Mouse (Mus musculus): Measurements from ENCODE around the gene Bcl7b.

GRCm38 (mm10) chr5:135156496-135156895 lies 11.6 kb upstream of the Bcl7b start:
- TF ChIP-seq TAL1 (IDR thresholded peaks at IDR 0.05; ENCODE audit: low read length) (no peak), GATA1 (IDR thresholded peaks at IDR 0.05; ENCODE audit: low read length) (no peak)
